Mouse (Mus musculus): ENCODE measurements around the gene Tcf15.

Gene Tcf15

GRCm38 (mm10) chr2:152143279-152144157, at the start of gene Tcf15:
TSS of gene Tcf15 (plus strand) at chr2:152143561.
- DNase-seq (ENCODE audit: low spot score): peak; percentile 59

DNA sequence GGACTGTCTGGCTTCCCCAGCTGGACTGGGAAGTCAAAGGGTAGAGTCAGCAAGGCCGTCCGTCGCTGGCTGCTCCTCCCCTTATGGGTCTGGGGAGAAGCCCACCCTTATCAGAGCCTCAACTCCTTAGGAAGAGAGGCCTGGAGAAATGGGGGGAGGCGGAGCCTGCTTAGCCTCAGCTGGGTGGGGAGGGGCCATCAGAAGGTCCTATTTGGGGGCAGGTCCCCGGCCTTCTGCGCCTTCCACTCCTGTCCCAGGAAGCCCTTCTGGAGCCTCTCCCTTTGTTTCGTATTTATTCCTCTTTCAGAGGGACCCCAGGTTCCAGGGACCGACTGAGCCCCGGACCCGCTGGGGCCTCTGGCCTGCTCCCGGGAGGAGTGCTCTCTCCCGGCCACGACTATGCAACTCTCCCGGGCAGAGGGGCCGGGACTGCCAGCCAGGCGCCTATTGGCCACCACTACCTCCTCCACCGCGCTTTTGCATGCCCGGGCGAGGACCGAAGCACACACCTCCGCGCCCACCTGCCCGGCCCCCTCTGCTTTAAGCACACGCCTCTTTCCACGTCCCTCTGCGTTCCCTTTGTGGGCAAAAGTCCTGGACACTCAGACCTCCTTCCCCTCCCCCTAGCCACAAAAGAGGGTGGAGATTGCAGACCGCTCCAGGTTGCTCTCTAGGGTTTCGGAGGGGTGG, 48.4 kb upstream of the Tcf15 start:
- DNase-seq (ENCODE audit: low spot score): no peak

GRCm38 (mm10) chr2:152096922-152097321, 46.4 kb upstream of the Tcf15 start:
- no peak for DNase-seq (ENCODE audit: low spot score)

GRCm38 (mm10) chr2:152097916-152098315, 45.4 kb upstream of the Tcf15 start:
- no peak for DNase-seq (ENCODE audit: low spot score)

DNA sequence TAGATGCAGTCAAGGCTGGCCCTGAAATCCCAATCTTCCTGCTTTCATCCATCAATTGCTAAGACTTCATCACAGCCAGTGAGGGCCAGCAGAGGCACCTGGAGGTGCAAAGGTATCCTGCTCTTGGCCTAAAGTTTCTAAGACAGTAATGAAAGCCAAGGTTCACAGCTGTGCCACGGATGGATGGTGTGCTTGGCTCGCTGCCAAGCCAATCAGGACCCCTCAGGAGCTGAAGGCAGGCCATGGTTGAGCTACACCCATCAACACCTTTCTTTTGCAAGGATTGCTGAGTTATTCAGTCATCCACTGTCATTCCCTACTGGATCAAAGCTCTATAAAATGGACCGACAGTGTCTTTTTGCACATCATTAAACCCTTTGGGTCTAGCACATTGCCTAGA, 43.8 kb upstream of the Tcf15 start:
- DNase-seq (ENCODE audit: low spot score): no peak

DNA sequence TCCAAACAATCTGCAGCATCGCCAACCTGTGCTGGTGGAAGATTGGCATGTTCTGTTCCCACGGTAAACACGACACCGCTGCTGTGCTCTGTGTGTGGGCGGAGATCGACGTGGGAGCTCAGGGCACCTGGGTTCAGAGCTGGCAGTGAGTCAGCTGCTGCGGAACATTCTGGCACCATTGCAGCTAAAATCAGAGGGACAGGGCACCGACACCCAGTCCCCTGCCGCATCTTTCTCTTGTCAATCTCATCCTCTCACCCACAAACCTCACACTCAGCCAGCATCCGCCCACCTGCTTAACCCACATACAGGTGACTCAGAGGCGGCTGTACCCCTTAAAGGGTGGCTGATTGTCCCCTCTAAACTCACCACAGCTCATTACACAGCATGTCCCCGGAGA, 41.6 kb upstream of the Tcf15 start:
- DNase-seq (ENCODE audit: low spot score): no peak

GRCm38 (mm10) chr2:152102369-152102768, 41.0 kb upstream of the Tcf15 start:
- DNase-seq (ENCODE audit: low spot score): no peak

- peak; percentile 49 for DNase-seq (ENCODE audit: low spot score)
Measured at GRCm38 (mm10) chr2:152104711-152105317, 38.5 kb upstream of the Tcf15 start.

DNA sequence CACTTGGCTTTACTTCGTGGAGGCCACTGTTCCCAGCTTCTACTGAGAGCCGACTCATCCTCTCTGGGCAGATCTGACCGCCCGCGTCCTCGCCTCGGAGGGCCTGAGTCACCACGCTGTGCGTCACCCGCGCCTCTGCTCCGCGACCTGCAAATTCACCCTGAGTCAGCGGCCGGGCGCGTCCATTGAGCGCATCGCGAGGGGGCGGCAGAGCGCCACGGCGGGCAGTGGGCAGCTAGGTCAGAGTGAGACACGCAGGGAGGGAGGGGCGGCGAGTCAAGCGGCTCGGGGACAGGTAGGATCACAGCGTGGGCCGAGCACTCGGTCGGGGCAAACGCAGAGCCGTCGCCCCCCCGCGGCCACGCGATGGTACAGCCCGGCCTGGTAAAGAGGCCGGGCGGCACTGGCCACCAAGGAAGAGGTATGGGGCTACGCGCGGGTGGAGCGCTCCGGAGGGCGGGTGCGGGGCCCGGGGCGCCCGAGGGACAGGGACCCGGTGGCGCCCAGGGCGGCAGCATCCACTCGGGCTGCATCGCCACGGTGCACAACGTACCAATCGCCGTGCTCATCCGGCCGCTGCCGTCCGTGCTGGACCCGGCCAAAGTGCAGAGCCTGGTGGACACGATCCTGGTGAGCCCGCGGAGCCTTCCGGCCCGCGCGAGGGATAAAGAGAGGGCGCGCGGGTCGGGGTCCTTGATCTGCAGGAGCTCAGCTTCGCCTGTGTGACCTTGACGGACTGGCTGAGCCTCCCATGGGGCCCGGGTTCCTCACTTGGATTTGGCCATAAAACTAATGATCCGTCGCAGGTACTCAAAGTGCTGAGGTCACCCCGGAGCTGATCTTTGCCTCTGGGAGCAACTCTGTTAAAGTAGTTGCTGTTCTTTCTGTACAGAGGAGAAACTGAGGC, 37.8 kb upstream of the Tcf15 start, which contains the start of gene Srxn1:
TSS of gene Srxn1 (plus strand) at position 199 of the 907 bp plus-strand sequence.
- peak; percentile 86 for DNase-seq (ENCODE audit: low spot score)

DNA sequence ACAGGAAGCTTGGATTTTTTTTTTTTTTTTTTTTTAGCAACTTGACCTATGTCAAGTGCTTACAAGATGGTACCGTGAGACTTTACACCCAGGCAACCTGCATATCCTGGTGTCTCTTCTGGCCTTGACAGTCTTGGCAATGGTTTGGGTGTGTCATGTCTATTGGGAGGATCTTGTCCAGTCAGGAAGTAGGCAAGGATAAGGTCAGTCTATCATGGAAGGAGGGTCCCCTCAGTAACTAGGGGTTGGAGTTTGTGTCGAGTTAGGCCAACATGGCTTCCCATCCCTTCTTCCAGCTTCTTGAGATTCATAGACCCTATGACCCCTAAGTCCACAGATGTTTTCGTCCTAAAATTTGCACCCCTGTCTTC, 37.2 kb upstream of the Tcf15 start:
- no peak for DNase-seq (ENCODE audit: low spot score)

- no peak for DNase-seq (ENCODE audit: low spot score)
Measured at GRCm38 (mm10) chr2:152106597-152106996, 36.8 kb upstream of the Tcf15 start.

DNA sequence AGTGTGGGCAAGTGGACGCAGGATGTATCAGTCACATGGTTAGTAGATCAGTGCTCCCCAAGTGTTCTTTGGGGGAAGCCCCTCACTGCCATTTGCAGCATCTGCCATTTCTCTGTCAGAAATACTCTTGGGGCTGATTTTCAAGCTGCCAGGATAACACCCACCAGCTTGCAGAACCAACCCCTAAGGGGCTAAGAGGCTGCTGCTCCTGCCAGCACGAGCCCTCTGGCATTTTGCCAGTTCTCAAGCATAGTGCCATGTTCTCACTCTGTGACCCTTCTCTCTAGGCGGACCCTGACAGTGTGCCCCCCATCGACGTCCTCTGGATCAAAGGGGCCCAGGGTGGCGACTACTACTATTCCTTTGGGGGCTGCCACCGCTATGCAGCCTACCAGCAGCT, 34.7 kb upstream of the Tcf15 start:
- DNase-seq (ENCODE audit: low spot score): no peak

- no peak for DNase-seq (ENCODE audit: low spot score)
Measured at GRCm38 (mm10) chr2:152109386-152109785, 34.0 kb upstream of the Tcf15 start.

DNA sequence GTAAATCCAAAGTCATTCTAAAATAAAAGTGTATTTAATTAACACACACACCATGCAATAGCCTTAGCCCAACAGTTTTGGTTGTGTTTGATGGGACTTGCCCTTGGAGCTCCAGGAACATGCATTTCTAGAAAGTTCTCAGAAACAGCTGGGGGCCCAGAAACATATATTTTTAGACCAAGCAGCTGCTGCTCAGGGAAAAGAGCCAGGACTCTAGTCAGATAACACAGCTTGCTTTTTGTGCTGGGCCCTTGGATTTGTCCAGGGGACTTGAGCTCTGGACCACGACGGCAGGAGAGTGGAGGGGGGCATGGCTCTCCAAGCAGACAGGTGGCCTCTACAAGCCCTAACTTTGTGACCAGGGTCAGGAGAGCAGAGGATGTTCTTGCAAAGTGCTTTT, 32.0 kb upstream of the Tcf15 start:
- no peak for DNase-seq (ENCODE audit: low spot score)

GRCm38 (mm10) chr2:152111920-152112319, 31.4 kb upstream of the Tcf15 start:
- peak; percentile 94 for DNase-seq (ENCODE audit: low spot score)

- no peak for DNase-seq (ENCODE audit: low spot score)
Measured at GRCm38 (mm10) chr2:152112490-152112889, 30.9 kb upstream of the Tcf15 start.

- DNase-seq (ENCODE audit: low spot score): no peak
Measured at GRCm38 (mm10) chr2:152112970-152113369, 30.4 kb upstream of the Tcf15 start.

DNA sequence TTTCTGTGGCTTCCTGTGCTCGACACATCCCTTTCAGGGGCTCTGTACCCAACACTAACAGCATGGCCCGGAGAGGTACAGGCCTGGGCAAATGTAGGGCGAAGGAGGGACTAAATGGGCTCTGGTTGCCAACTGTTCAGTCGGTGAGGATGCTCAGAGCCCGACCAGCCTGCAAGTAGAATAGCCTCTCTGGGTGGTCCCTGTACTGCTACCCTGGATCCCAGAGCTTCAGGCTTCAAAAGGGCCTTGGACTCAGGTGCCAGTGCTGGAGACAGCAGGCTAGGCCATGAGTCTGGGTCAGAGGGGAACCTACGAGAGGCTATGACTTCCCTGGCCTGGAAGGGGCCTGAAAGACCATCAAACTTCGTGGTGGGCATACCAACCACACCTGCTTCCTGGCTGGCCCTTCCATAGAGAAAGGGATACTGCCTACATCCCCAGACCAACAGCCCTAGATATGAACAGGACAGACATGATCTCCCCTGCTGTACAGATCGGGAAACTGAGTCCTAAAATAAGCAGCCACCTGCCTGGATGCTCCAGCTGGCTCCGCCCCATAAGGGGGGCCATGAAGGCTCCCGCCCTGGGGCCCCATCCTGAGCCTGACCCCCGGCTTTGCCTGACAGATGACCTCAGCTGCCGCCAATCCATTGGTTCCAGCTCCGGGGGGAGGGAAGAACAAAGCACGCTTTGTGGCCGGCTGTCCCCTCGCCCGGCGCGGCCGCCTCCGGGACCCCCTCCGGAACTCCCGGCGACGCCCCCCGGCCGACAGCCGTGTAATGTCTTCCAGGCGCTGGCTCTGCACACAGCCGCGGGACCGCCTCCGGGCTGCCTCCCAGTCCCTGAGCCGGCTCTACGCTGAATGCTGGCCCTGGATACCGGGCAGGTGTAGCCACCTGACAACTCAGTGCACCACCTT, 29.0 kb upstream of the Tcf15 start:
- DNase-seq (ENCODE audit: low spot score): no peak

DNA sequence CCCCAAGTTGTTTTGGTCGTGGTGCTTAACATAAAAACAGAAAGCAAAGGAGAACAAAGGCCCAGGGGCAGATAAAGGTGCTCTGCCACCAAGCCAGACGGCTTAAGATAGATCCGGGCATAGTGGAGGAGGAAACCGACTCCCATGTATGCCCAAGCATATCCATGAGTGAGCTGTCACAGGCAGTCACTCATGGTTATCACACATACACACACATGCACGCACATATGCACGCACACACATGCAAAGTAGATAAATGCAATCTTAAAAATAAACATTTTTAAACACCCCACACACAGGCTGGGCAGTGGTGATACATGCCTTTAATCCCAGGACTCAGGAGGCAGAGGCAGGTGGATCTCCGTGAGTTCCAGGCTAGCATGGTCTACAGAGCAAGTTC, 25.7 kb upstream of the Tcf15 start:
- no peak for DNase-seq (ENCODE audit: low spot score)

- DNase-seq (ENCODE audit: low spot score): no peak
Measured at GRCm38 (mm10) chr2:152119228-152119865, 24.0 kb upstream of the Tcf15 start.

Measured in c-Kit-positive CD71-positive TER-119-positive erythroid progenitor cells, embryonic 14.5 days (primary cell).